Mouse (Mus musculus) midbrain, embryonic 16.5 days (tissue): ENCODE measurements around the gene Cth. TPM values are rescaled to one million over a fixed set of nuclear protein-coding genes. Genes with fewer than 3 reads are reported as not detected.
A peak's percentile ranks its signal among the peaks of the same experiment; 100 is the strongest.

Experiments used
- ATAC-seq: fragments of 200-750 bp; cut with Nextera tagmentation; 2 replicates; pipeline ENCODE4 v1.8.0; 2017; ENCODE audit warnings: moderate TSS enrichment
- H3K27ac ChIP-seq: fragments of 300-500 bp; sonication (generic); 2 replicates; pipeline ENCODE4 v1.5.1; 2014; ENCODE audit warnings: mild to moderate bottlenecking, low read length, mixed read lengths
- H3K27me3 ChIP-seq: fragments of 300-500 bp; sonication (generic); 2 replicates; pipeline ENCODE4 v1.6.1; 2014; ENCODE audit warnings: low read depth, low read length, mixed read lengths; ENCODE audit not compliant: control insufficient read depth, insufficient read depth
- H3K36me3 ChIP-seq: fragments of 300-500 bp; sonication (generic); 2 replicates; pipeline ENCODE4 v1.6.1; 2014; ENCODE audit warnings: mild to moderate bottlenecking, low read length, moderate library complexity, mixed read lengths; ENCODE audit not compliant: control insufficient read depth, insufficient read depth
- H3K4me1 ChIP-seq: fragments of 300-500 bp; sonication (generic); 2 replicates; pipeline ENCODE4 v1.6.1; 2014; ENCODE audit warnings: mild to moderate bottlenecking, low read length, mixed read lengths; ENCODE audit not compliant: control insufficient read depth, insufficient read depth
- H3K4me2 ChIP-seq: fragments of 300-500 bp; sonication (generic); 2 replicates; pipeline ENCODE4 v1.6.1; 2014; ENCODE audit warnings: mild to moderate bottlenecking, low read length, mixed read lengths
- H3K4me3 ChIP-seq: fragments of 300-500 bp; sonication (generic); 2 replicates; pipeline ENCODE4 v1.5.1; 2014; ENCODE audit warnings: low read depth, mild to moderate bottlenecking, low read length, moderate library complexity, mixed read lengths
- H3K9ac ChIP-seq: fragments of 300-500 bp; sonication (generic); 2 replicates; pipeline ENCODE4 v1.6.1; 2014; ENCODE audit warnings: low read depth, low read length, mixed read lengths
- H3K9me3 ChIP-seq: fragments of 300-500 bp; sonication (generic); replicated peaks from 2 replicates; pipeline ENCODE4 v1.6.1; 2014; ENCODE audit warnings: mild to moderate bottlenecking, low read length, mixed read lengths; ENCODE audit not compliant: control insufficient read depth, poor library complexity, severe bottlenecking
- WGBS: fragments of 180-500 bp; shearing (Covaris S2); extraction: QIAGEN DNeasy Blood & Tissue Kit; methylation state at CpG from one replicate; pipeline ENCODE4 v1.1.7; 2014; 5-methylcytosine and 5-hydroxymethylcytosine counted together
- polyA plus RNA-seq: library from polyadenylated mRNA; unstranded; fragments of >200 nt; fragmentation: Nextera tagmentation; extraction: Ambion mirVana; gene quantifications from 2 replicates; pipeline ENCODE4 v1.2.1, GENCODE M21; 2015

Gene Cth
- polyA plus RNA-seq, 1 experiment from 2014 or later, result 2.2 TPM

- H3K4me3 ChIP-seq, result no peak overlapping the region
- ATAC-seq, result no peak
- no peak overlapping the region for H3K4me2 ChIP-seq
- no peaks in the 10 kb centered on the region for H3K4me1 ChIP-seq
- H3K27ac ChIP-seq, result no peak overlapping the region
- H3K9ac ChIP-seq, result no peak overlapping the region
- H3K9me3 ChIP-seq, result no peaks in the 10 kb centered on the region
- no peaks in the 10 kb centered on the region for H3K27me3 ChIP-seq
- H3K36me3 ChIP-seq, result no peaks in the 10 kb centered on the region
Observed at GRCm38 (mm10) chr3:157891819-157892218, 33.1 kb downstream of the Cth start.

GRCm38 (mm10) chr3:157884081-157884643, 40.7 kb downstream of the Cth start:
- H3K4me3 ChIP-seq, result no peak overlapping the region
- no peak for ATAC-seq
- no peaks in the 10 kb centered on the region for H3K36me3 ChIP-seq
- WGBS, result 92% methylated on average over 6 of the region's 6 CpGs
- no peaks in the 10 kb centered on the region for H3K4me1 ChIP-seq
- no peaks in the 10 kb centered on the region for H3K27me3 ChIP-seq
- no peak overlapping the region for H3K9ac ChIP-seq
- no peaks in the 10 kb centered on the region for H3K9me3 ChIP-seq
- no peak overlapping the region for H3K27ac ChIP-seq
- H3K4me2 ChIP-seq, result no peak overlapping the region

- H3K9me3 ChIP-seq, result no peaks in the 10 kb centered on the region
- no peak overlapping the region for H3K9ac ChIP-seq
- no peaks in the 10 kb centered on the region for H3K27me3 ChIP-seq
- 78% methylated on average over 4 of the region's 4 CpGs for WGBS
- H3K4me1 ChIP-seq, result no peaks in the 10 kb centered on the region
- no peak overlapping the region for H3K4me3 ChIP-seq
- ATAC-seq, result no peak
- H3K4me2 ChIP-seq, result no peak overlapping the region
- H3K36me3 ChIP-seq, result no peaks in the 10 kb centered on the region
- no peak overlapping the region for H3K27ac ChIP-seq
Observed at GRCm38 (mm10) chr3:157883085-157883484, 41.8 kb downstream of the Cth start.

- WGBS, result 94% methylated on average over 3 of the region's 3 CpGs
- no peaks in the 10 kb centered on the region for H3K27me3 ChIP-seq
- no peak for ATAC-seq
Observed at GRCm38 (mm10) chr3:157881992-157882391, 42.9 kb downstream of the Cth start.

GRCm38 (mm10) chr3:157880983-157881382, 43.9 kb downstream of the Cth start:
- WGBS, result 95% methylated on average over 3 of the region's 3 CpGs

More at GRCm38 (mm10) chr3:157881992-157882391, 42.9 kb downstream of the Cth start:
- Histone ChIP-seq H3K9me3 (no peaks in the 10 kb centered on the region), H3K4me2 (no peak overlapping the region), H3K4me3 (no peak overlapping the region), H3K9ac (no peak overlapping the region), H3K4me1 (no peaks in the 10 kb centered on the region), H3K36me3 (no peaks in the 10 kb centered on the region), H3K27ac (no peak overlapping the region)

GRCm38 (mm10) chr3:157877847-157878246, 47.0 kb downstream of the Cth start:
- Histone ChIP-seq H3K27me3 (no peaks in the 10 kb centered on the region), H3K36me3 (no peaks in the 10 kb centered on the region), H3K27ac (no peak overlapping the region), H3K9me3 (no peaks in the 10 kb centered on the region), H3K4me3 (no peak overlapping the region), H3K9ac (no peak overlapping the region), H3K4me2 (no peak overlapping the region), H3K4me1 (no peaks in the 10 kb centered on the region)
- no peak for ATAC-seq

More at GRCm38 (mm10) chr3:157880983-157881382, 43.9 kb downstream of the Cth start:
- no peak for ATAC-seq
- Histone ChIP-seq H3K4me2 (no peak overlapping the region), H3K36me3 (no peaks in the 10 kb centered on the region), H3K4me3 (no peak overlapping the region), H3K9ac (no peak overlapping the region), H3K9me3 (no peaks in the 10 kb centered on the region), H3K4me1 (no peaks in the 10 kb centered on the region), H3K27me3 (no peaks in the 10 kb centered on the region), H3K27ac (no peak overlapping the region)

- no peak overlapping the region for H3K9ac ChIP-seq
- 56% methylated on average over 11 of the region's 11 CpGs for WGBS
- ATAC-seq, result peak; percentile 56; the same call in 1 of the 2 replicates
- H3K27ac ChIP-seq, result no peak overlapping the region
- H3K36me3 ChIP-seq, result no peaks in the 10 kb centered on the region
- H3K4me1 ChIP-seq, result no peaks in the 10 kb centered on the region
- no peaks in the 10 kb centered on the region for H3K27me3 ChIP-seq
- H3K4me2 ChIP-seq, result no peak overlapping the region
- H3K4me3 ChIP-seq, result no peak overlapping the region
- no peaks in the 10 kb centered on the region for H3K9me3 ChIP-seq
Observed at GRCm38 (mm10) chr3:157876439-157877156, 48.3 kb downstream of the Cth start.

- Histone ChIP-seq H3K27ac (no peak overlapping the region), H3K4me3 (no peak overlapping the region), H3K9me3 (no peaks in the 10 kb centered on the region), H3K9ac (no peak overlapping the region), H3K4me1 (no peaks in the 10 kb centered on the region), H3K4me2 (no peak overlapping the region), H3K36me3 (no peaks in the 10 kb centered on the region), H3K27me3 (no peaks in the 10 kb centered on the region)
- ATAC-seq, result no peak
- WGBS, result 85% methylated on average over 4 of the region's 4 CpGs
Observed at GRCm38 (mm10) chr3:157872897-157873296, 52.0 kb downstream of the Cth start.

- Histone ChIP-seq H3K36me3 (no peaks in the 10 kb centered on the region), H3K27me3 (no peaks in the 10 kb centered on the region), H3K4me1 (no peaks in the 10 kb centered on the region), H3K4me3 (no peak overlapping the region), H3K9me3 (no peaks in the 10 kb centered on the region), H3K9ac (no peak overlapping the region), H3K4me2 (no peak overlapping the region), H3K27ac (no peak overlapping the region)
- ATAC-seq, result no peak
- 84% methylated on average over 2 of the region's 2 CpGs for WGBS
Observed at GRCm38 (mm10) chr3:157867836-157868235, 57.0 kb downstream of the Cth start.
